Mouse (Mus musculus) C2C12 (cell line): ENCODE measurements at regions not wholly inside any gene's neighbourhood (a gene's known extent, or its start where the extent isn't known, plus 50 kb on each side); places are given as distances from the start of the nearest gene placed in this dataset.

Source experiments
- H3K27me3 ChIP-seq: one replicate; pipeline ENCODE4 v1.6.1; 2011; ENCODE audit not compliant: control insufficient read depth, insufficient read depth, insufficient read length
- H3K36me3 ChIP-seq: one replicate; pipeline ENCODE4 v1.6.1; 2011; ENCODE audit not compliant: control insufficient read depth, insufficient read depth
- H3K4me3 ChIP-seq: one replicate; pipeline ENCODE4 v1.5.1; 2011; ENCODE audit warnings: mild to moderate bottlenecking, control low read depth; ENCODE audit not compliant: poor library complexity, insufficient read depth, severe bottlenecking
- H3K79me2 ChIP-seq: one replicate; pipeline ENCODE4 v1.6.1; 2011; ENCODE audit not compliant: control insufficient read depth, insufficient read depth
- H3K79me3 ChIP-seq: one replicate; pipeline ENCODE4 v1.6.1; 2011; ENCODE audit warnings: low read depth, control low read depth
- H3ac ChIP-seq: one replicate; pipeline ENCODE3; 2011; ENCODE audit warnings: low read depth; ENCODE audit not compliant: control insufficient read depth, insufficient read length
- CEBPB ChIP-seq: IDR thresholded peaks from one replicate; pipeline ENCODE4 v1.6.1; 2011; ENCODE audit warnings: low read depth, mild to moderate bottlenecking, control low read depth, moderate library complexity
- CTCF ChIP-seq: IDR thresholded peaks from one replicate; pipeline ENCODE4 v1.5.1; 2011; ENCODE audit not compliant: control insufficient read depth, insufficient read depth, insufficient read length
- FOSL1 ChIP-seq: IDR thresholded peaks from one replicate; pipeline ENCODE4 v1.8.0; 2011; ENCODE audit warnings: mild to moderate bottlenecking, low read length; ENCODE audit not compliant: poor library complexity, insufficient read depth, severe bottlenecking
- MAX ChIP-seq: IDR thresholded peaks from one replicate; pipeline ENCODE4 v1.6.1; 2011; ENCODE audit warnings: mild to moderate bottlenecking, control low read depth
- MYOD1 ChIP-seq: IDR thresholded peaks from one replicate; pipeline ENCODE4 v1.6.1; 2011; ENCODE audit warnings: low read depth; ENCODE audit not compliant: control insufficient read depth, insufficient read length
- MYOG ChIP-seq: IDR thresholded peaks from one replicate; pipeline ENCODE4 v1.6.1; 2011; ENCODE audit not compliant: control insufficient read depth, insufficient read length; ENCODE audit errors: extremely low read depth
- USF1 ChIP-seq: IDR thresholded peaks from one replicate; pipeline ENCODE4 v1.6.1; 2011; ENCODE audit warnings: low read depth, mild to moderate bottlenecking, control low read depth, moderate library complexity

DNA sequence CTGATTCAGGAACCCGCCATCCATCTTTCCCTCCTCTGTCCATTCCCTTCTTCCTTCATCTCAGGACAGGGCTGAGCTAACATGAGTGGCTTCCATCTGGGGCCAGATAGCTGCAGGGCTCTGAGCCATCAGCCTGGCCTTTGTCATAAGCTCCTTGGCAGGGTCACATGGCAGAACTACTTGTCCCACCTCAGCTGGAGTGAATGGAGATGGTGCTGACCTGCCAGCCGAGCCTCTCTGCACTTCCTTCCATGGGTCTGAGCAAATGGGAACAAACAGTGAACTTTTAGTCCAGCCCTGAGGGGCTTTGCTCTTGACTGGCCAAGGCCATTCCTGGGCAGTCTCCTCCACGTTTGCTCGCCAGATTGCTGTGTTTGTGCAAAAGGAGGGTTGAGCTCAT lies 206.1 kb downstream of the Ttc32 start:
- TF ChIP-seq CTCF (no peak), FOSL1 (no peak), CEBPB (no peak), MAX (no peak), USF1 (no peak)
- Histone ChIP-seq H3ac (no peak overlapping the region), H3K79me2 (no peaks in the 10 kb centered on the region), H3K4me3 (no peak overlapping the region), H3K27me3 (no peaks in the 10 kb centered on the region), H3K36me3 (no peaks in the 10 kb centered on the region), H3K79me3 (no peaks in the 10 kb centered on the region)

- no peaks in the 10 kb centered on the region for H3K79me2 ChIP-seq
- H3K4me3 ChIP-seq: no peak overlapping the region
- H3ac ChIP-seq: no peak overlapping the region
- H3K36me3 ChIP-seq: no peaks in the 10 kb centered on the region
- TF ChIP-seq MAX: no peak
- TF ChIP-seq CTCF: no peak
- TF ChIP-seq CEBPB: no peak
- TF ChIP-seq MYOD1: no peak
- no peak for TF ChIP-seq USF1
- TF ChIP-seq FOSL1: no peak
- no peak for TF ChIP-seq MYOG
- H3K27me3 ChIP-seq: no peaks in the 10 kb centered on the region
- no peaks in the 10 kb centered on the region for H3K79me3 ChIP-seq
Measured at GRCm38 (mm10) chr12:9237538-9237937, 207.7 kb downstream of the Ttc32 start.

DNA sequence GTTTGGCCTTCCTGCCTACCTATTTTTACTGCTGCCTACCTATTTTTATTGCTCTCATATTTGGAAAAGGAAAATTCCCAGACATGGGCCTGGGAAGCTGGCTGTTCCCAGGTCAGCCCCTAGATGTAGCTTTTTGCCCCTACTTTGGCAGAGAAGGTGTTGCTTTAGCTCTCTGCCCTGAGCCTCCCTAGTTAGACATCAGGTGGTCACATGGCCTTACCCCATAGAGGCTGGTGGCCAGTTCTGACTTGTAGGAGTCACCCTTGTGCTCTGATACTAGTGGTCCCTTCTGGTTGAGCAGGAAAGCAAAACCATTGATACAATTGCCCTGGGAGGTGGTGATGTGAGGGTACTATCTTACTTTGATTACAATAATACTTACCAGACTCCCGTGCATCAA lies 208.2 kb downstream of the Ttc32 start:
- no peak overlapping the region for H3K4me3 ChIP-seq
- H3K79me3 ChIP-seq: no peaks in the 10 kb centered on the region
- no peak overlapping the region for H3ac ChIP-seq
- H3K36me3 ChIP-seq: no peaks in the 10 kb centered on the region
- no peaks in the 10 kb centered on the region for H3K27me3 ChIP-seq
- H3K79me2 ChIP-seq: no peaks in the 10 kb centered on the region
- TF ChIP-seq USF1: no peak
- no peak for TF ChIP-seq FOSL1
- no peak for TF ChIP-seq CEBPB
- no peak for TF ChIP-seq MYOD1
- TF ChIP-seq MAX: no peak
- no peak for TF ChIP-seq CTCF
- TF ChIP-seq MYOG: no peak

DNA sequence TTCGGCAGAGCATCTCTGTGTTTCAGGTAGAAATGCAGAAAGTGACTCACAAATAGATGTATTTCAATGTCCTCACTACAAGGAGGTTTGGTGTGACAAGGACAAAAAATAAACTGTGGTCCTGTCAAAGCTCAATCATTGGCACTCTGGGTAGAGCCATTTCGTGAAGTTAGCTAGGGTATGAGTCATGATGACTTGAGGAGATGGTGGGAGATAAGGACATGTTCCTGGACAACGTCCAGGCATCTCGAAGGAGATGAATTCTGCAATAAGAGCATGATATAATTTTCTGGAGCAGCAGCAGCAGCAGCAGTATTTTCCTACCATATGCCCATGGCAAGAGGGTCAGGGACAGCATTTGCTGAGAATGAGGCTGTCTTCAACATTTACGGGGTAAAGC lies 217.7 kb downstream of the Ttc32 start:
- no peak overlapping the region for H3K4me3 ChIP-seq
- no peak overlapping the region for H3ac ChIP-seq
- no peaks in the 10 kb centered on the region for H3K36me3 ChIP-seq
- no peak for TF ChIP-seq CTCF
- no peak for TF ChIP-seq MYOG
- no peak for TF ChIP-seq USF1
- TF ChIP-seq MAX: no peak
- TF ChIP-seq CEBPB: no peak
- TF ChIP-seq MYOD1: no peak
- no peak for TF ChIP-seq FOSL1
- H3K79me2 ChIP-seq: no peaks in the 10 kb centered on the region
- no peaks in the 10 kb centered on the region for H3K79me3 ChIP-seq
- no peaks in the 10 kb centered on the region for H3K27me3 ChIP-seq

GRCm38 (mm10) chr12:9251772-9252171 lies 222.0 kb downstream of the Ttc32 start:
- no peak for TF ChIP-seq CEBPB
- TF ChIP-seq CTCF: peak; percentile 73
- Histone ChIP-seq H3K27me3 (no peaks in the 10 kb centered on the region), H3K36me3 (no peaks in the 10 kb centered on the region), H3K4me3 (no peak overlapping the region), H3K79me3 (no peaks in the 10 kb centered on the region), H3K79me2 (no peaks in the 10 kb centered on the region), H3ac (no peak overlapping the region)

DNA sequence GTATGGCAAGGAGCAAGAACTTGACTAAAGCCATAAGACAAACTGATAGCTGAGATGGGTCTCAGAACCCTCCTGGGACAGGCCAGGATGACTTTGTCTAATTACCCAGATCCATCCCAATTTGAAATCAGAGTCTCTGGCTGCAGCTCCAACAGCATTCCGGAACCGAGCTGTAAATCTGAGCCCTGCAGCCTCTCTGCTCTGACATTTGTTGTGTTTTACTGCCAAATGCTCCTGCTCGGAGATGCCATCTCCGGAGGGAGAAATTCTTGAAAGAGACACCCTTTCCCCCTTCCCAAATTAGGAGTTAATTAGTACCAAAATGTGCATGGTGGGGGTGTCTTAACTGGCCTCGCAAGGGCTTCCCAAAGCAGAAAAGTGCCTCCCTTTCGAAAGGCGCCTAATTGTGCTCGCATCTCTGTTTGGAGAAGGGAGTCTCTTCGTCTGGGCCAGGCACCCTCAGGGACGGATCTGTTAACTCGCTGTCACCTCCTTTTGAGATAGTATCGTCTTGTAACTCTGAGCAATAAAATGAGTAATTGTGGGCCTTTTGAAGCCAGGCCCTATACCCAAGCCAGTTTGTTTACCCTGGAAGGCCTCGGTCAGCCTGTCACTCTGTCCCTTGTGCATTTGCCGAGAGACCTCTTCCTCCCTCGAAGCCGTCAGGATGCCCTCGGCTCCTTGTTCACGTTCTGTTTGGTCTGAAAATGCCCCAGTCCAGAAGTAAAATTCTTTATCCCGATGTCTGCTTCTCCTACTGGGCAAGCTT lies 223.7 kb downstream of the Ttc32 start:
- no peak overlapping the region for H3ac ChIP-seq
- no peaks in the 10 kb centered on the region for H3K36me3 ChIP-seq
- H3K4me3 ChIP-seq: no peak overlapping the region
- no peaks in the 10 kb centered on the region for H3K79me3 ChIP-seq
- no peaks in the 10 kb centered on the region for H3K27me3 ChIP-seq
- H3K79me2 ChIP-seq: no peaks in the 10 kb centered on the region
- TF ChIP-seq CTCF: no peak
- no peak for TF ChIP-seq MYOG
- no peak for TF ChIP-seq USF1
- no peak for TF ChIP-seq MYOD1
- no peak for TF ChIP-seq FOSL1
- no peak for TF ChIP-seq CEBPB
- no peak for TF ChIP-seq MAX
